13 mouse cellular contexts compared by ENCODE assay signal in genomic region chr8:94534612-94535011, GRCm38 (mm10). TPM values are rescaled to one million over a fixed set of nuclear protein-coding genes. Genes with fewer than 3 reads are reported as not detected.
DNase-seq lines count a peak whose midpoint lies in the region; ATAC-seq and TF ChIP-seq lines count a peak whose summit lies in the region.
"Had no signal": no experiment of that assay in that cellular context is flagged by ENCODE, and none has a peak within 500 bp of the region (broad histone marks: within the 10 kb centered on the region; RNA-seq: fewer than 3 reads in every experiment).

No protein-coding gene starts in this region.

- no peak for ATAC-seq in hindbrain, embryonic 13.5 days (ENCODE audit: low FRiP score)
- no peak for ATAC-seq in hindbrain, embryonic 11.5 days (ENCODE audit: low FRiP score)
- no peak for ATAC-seq in midbrain, embryonic 14.5 days (ENCODE audit: low FRiP score, low TSS enrichment)
- ATAC-seq in hindbrain, postnatal 0 days, result no peak
- ATAC-seq in neural tube, embryonic 13.5 days (ENCODE audit: low read depth), result no peak
- no peak for ATAC-seq in heart, embryonic 11.5 days (replicated peaks; ENCODE audit: insufficient number of reproducible peaks, low FRiP score, low TSS enrichment)
- ATAC-seq: activated CD4-positive, CD25-positive, alpha-beta regulatory T cell, adult 4 months had no signal

- peak overlapping the region; percentile 85 for H3K4me2 ChIP-seq in hindbrain, embryonic 13.5 days
- no peak overlapping the region for H3K4me2 ChIP-seq in hindbrain, embryonic 11.5 days (replicated peaks; ENCODE audit: low read depth, low read length)
- peak overlapping the region; percentile 90; the same call in 1 of the 2 replicates for H3K4me2 ChIP-seq in midbrain, embryonic 14.5 days (ENCODE audit: low read length)
- peak overlapping the region; percentile 96 for H3K4me2 ChIP-seq in hindbrain, postnatal 0 days (ENCODE audit: low read depth, low read length)
- peak overlapping the region; percentile 84 for H3K4me2 ChIP-seq in neural tube, embryonic 13.5 days
- H3K4me2 ChIP-seq in heart, embryonic 11.5 days, result no peak overlapping the region

- DNase-seq in hindbrain, embryonic 11.5 days (ENCODE audit: low spot score), result no peak
- no peak for DNase-seq in midbrain, embryonic 14.5 days
- DNase-seq in midbrain, embryonic 10.5 days (ENCODE audit: low spot score), result no peak
- no peak for DNase-seq in hindbrain, postnatal 0 days (ENCODE audit: low spot score)
- DNase-seq in heart, adult 11 months, result no peak
- DNase-seq: cerebellum, postnatal 10 days; gastrocnemius, postnatal 14 days; thymus, postnatal 36 days had no signal

- H3K9ac ChIP-seq in hindbrain, embryonic 13.5 days, result no peak overlapping the region
- no peak overlapping the region for H3K9ac ChIP-seq in hindbrain, embryonic 11.5 days (ENCODE audit: low read depth, low read length)
- no peak overlapping the region for H3K9ac ChIP-seq in midbrain, embryonic 14.5 days (replicated peaks; ENCODE audit: low read length)
- 0 out of 2 replicates have a peak overlapping the region, but pooled peaks have one; percentile 24 for H3K9ac ChIP-seq in hindbrain, postnatal 0 days (replicated peaks; ENCODE audit: low read length)
- H3K9ac ChIP-seq in neural tube, embryonic 13.5 days, result no peak overlapping the region
- no peak overlapping the region for H3K9ac ChIP-seq in heart, embryonic 11.5 days (ENCODE audit: low read depth, low read length)
- H3K9ac ChIP-seq: heart, embryonic 13.5 days had no signal

- H3K4me1 ChIP-seq in hindbrain, embryonic 13.5 days (replicated peaks), result peaks cover 45% of the 10 kb centered on the region
- no peaks in the 10 kb centered on the region for H3K4me1 ChIP-seq in hindbrain, embryonic 11.5 days (replicated peaks; ENCODE audit: control insufficient read depth, insufficient read depth, low read length)
- H3K4me1 ChIP-seq in midbrain, embryonic 14.5 days (ENCODE audit: control insufficient read depth, insufficient read depth, low read length), result peaks cover 13% of the 10 kb centered on the region; the same call in 1 of the 2 replicates
- peaks cover 44% of the 10 kb centered on the region for H3K4me1 ChIP-seq in midbrain, embryonic 10.5 days
- peaks cover 27% of the 10 kb centered on the region for H3K4me1 ChIP-seq in hindbrain, postnatal 0 days (ENCODE audit: insufficient read depth, low read length)
- peaks cover 54% of the 10 kb centered on the region for H3K4me1 ChIP-seq in neural tube, embryonic 13.5 days (replicated peaks)
- H3K4me1 ChIP-seq in heart, embryonic 11.5 days (ENCODE audit: control insufficient read depth, insufficient read depth, low read length), result peaks cover 3% of the 10 kb centered on the region; the same call in 1 of the 2 replicates

- TF ChIP-seq CTCF in hindbrain, postnatal 0 days (IDR thresholded peaks at IDR 0.05; ENCODE audit: low read depth), result no peak

- WGBS in hindbrain, embryonic 13.5 days, result 36% methylated on average over 4 of the region's 4 CpGs
- 51% methylated on average over 4 of the region's 4 CpGs for WGBS in hindbrain, embryonic 11.5 days
- 46% methylated on average over 4 of the region's 4 CpGs for WGBS in midbrain, embryonic 14.5 days
- 55% methylated on average over 4 of the region's 4 CpGs for WGBS in midbrain, embryonic 10.5 days
- WGBS in hindbrain, postnatal 0 days, result 29% methylated on average over 4 of the region's 4 CpGs
- 16% methylated on average over 4 of the region's 4 CpGs for WGBS in neural tube, embryonic 13.5 days
- WGBS in heart, embryonic 11.5 days (ENCODE audit: insufficient replicate concordance), result 44% methylated on average over 4 of the region's 4 CpGs

- H3K4me3 ChIP-seq in hindbrain, embryonic 13.5 days, result no peak overlapping the region
- H3K4me3 ChIP-seq in hindbrain, embryonic 11.5 days (ENCODE audit: low read depth, low read length), result no peak overlapping the region
- H3K4me3 ChIP-seq in midbrain, embryonic 14.5 days (replicated peaks; ENCODE audit: low read depth, low read length), result no peak overlapping the region
- no peak overlapping the region for H3K4me3 ChIP-seq in midbrain, embryonic 10.5 days
- H3K4me3 ChIP-seq in hindbrain, postnatal 0 days (ENCODE audit: low read length), result no peak overlapping the region
- no peak overlapping the region for H3K4me3 ChIP-seq in neural tube, embryonic 13.5 days
- no peak overlapping the region for H3K4me3 ChIP-seq in heart, embryonic 11.5 days (ENCODE audit: low read depth, low read length)

- H3K9me3 ChIP-seq in hindbrain, embryonic 13.5 days, result no peaks in the 10 kb centered on the region
- no peaks in the 10 kb centered on the region for H3K9me3 ChIP-seq in hindbrain, embryonic 11.5 days (ENCODE audit: control insufficient read depth, low read length)
- H3K9me3 ChIP-seq in midbrain, embryonic 14.5 days (ENCODE audit: control insufficient read depth, low read length), result no peaks in the 10 kb centered on the region
- no peaks in the 10 kb centered on the region for H3K9me3 ChIP-seq in midbrain, embryonic 10.5 days (replicated peaks)
- no peaks in the 10 kb centered on the region for H3K9me3 ChIP-seq in hindbrain, postnatal 0 days (ENCODE audit: low read length)
- no peaks in the 10 kb centered on the region for H3K9me3 ChIP-seq in neural tube, embryonic 13.5 days
- no peaks in the 10 kb centered on the region for H3K9me3 ChIP-seq in heart, embryonic 11.5 days (replicated peaks; ENCODE audit: control insufficient read depth, low read length)
- H3K9me3 ChIP-seq: heart, embryonic 13.5 days had no signal

- no peaks in the 10 kb centered on the region for H3K36me3 ChIP-seq in hindbrain, embryonic 13.5 days
- H3K36me3 ChIP-seq in hindbrain, embryonic 11.5 days (ENCODE audit: control insufficient read depth, insufficient read depth, low read length), result no peaks in the 10 kb centered on the region
- H3K36me3 ChIP-seq in midbrain, embryonic 14.5 days (ENCODE audit: control insufficient read depth, insufficient read depth, low read length), result no peaks in the 10 kb centered on the region
- H3K36me3 ChIP-seq in midbrain, embryonic 10.5 days, result no peaks in the 10 kb centered on the region
- no peaks in the 10 kb centered on the region for H3K36me3 ChIP-seq in hindbrain, postnatal 0 days (ENCODE audit: insufficient read depth, low read length)
- no peaks in the 10 kb centered on the region for H3K36me3 ChIP-seq in neural tube, embryonic 13.5 days
- H3K36me3 ChIP-seq in heart, embryonic 11.5 days (ENCODE audit: control insufficient read depth, insufficient read depth, low read length), result no peaks in the 10 kb centered on the region
- H3K36me3 ChIP-seq: heart, embryonic 13.5 days had no signal

- H3K27ac ChIP-seq in hindbrain, embryonic 13.5 days, result no peak overlapping the region
- no peak overlapping the region for H3K27ac ChIP-seq in hindbrain, embryonic 11.5 days (ENCODE audit: low read depth, low read length)
- no peak overlapping the region for H3K27ac ChIP-seq in midbrain, embryonic 14.5 days (replicated peaks; ENCODE audit: low read depth, low read length)
- no peak overlapping the region for H3K27ac ChIP-seq in midbrain, embryonic 10.5 days (replicated peaks)
- H3K27ac ChIP-seq in hindbrain, postnatal 0 days, result no peak overlapping the region
- 0 out of 2 replicates have a peak overlapping the region, but pooled peaks have one; percentile 42 for H3K27ac ChIP-seq in neural tube, embryonic 13.5 days (replicated peaks)
- H3K27ac ChIP-seq in heart, embryonic 11.5 days (ENCODE audit: low read depth, low read length), result no peak overlapping the region
- H3K27ac ChIP-seq: heart, embryonic 13.5 days had no signal

- H3K27me3 ChIP-seq in hindbrain, embryonic 13.5 days, result peaks cover 68% of the 10 kb centered on the region
- peaks cover 19% of the 10 kb centered on the region for H3K27me3 ChIP-seq in hindbrain, embryonic 11.5 days (ENCODE audit: control insufficient read depth, insufficient read depth, low read length)
- H3K27me3 ChIP-seq in midbrain, embryonic 14.5 days (ENCODE audit: control insufficient read depth, insufficient read depth, low read length), result peaks cover 23% of the 10 kb centered on the region
- peaks cover 81% of the 10 kb centered on the region for H3K27me3 ChIP-seq in midbrain, embryonic 10.5 days (ENCODE audit: low read depth, poor library complexity, severe bottlenecking)
- no peaks in the 10 kb centered on the region for H3K27me3 ChIP-seq in hindbrain, postnatal 0 days (ENCODE audit: insufficient read depth, low read length)
- H3K27me3 ChIP-seq in neural tube, embryonic 13.5 days, result peaks cover 43% of the 10 kb centered on the region
- peaks cover 42% of the 10 kb centered on the region for H3K27me3 ChIP-seq in heart, embryonic 11.5 days (ENCODE audit: control insufficient read depth, insufficient read depth, low read length)

RNA-seq across cellular contexts. Expression of gene Cpne2, which starts 1.8 kb away (rescaled TPM):
- 13.8 and 18.3 TPM in 2 replicates for polyA plus RNA-seq in hindbrain, embryonic 13.5 days (2015; fragmentation: Nextera tagmentation; extraction: Ambion mirVana)
- 9.8 and 10.1 TPM in 2 replicates for polyA plus RNA-seq in hindbrain, embryonic 11.5 days (2014; fragmentation: Nextera tagmentation; extraction: Ambion mirVana)
- polyA plus RNA-seq in midbrain, embryonic 14.5 days (2014; fragmentation: Nextera tagmentation; extraction: Ambion mirVana), result 11.5 and 14.1 TPM in 2 replicates
- polyA plus RNA-seq in midbrain, embryonic 10.5 days (2016; fragmentation: Nextera tagmentation; extraction: Ambion mirVana), result 13.6 and 17.6 TPM in 2 replicates
- 45.5 and 57.8 TPM in 2 replicates for total RNA-seq in hindbrain, postnatal 0 days (2014; rRNA removed)
- polyA plus RNA-seq in hindbrain, postnatal 0 days (2015; fragmentation: Nextera tagmentation; extraction: Ambion mirVana), result 33.6 and 39.3 TPM in 2 replicates
- 21.1 and 22.0 TPM in 2 replicates for polyA plus RNA-seq in neural tube, embryonic 13.5 days (2015; fragmentation: Nextera tagmentation; extraction: Ambion mirVana)
- polyA plus RNA-seq in heart, embryonic 11.5 days (2014; fragmentation: Nextera tagmentation; extraction: Ambion mirVana), result 7.6 and 8.1 TPM in 2 replicates

Comparison
In these comparisons a context has a peak if more than half of its experiments do, and no peak if none do; other contexts are left out.
1. H3K4me2 ChIP-seq: peak in hindbrain, embryonic 13.5 days (single experiment), midbrain, embryonic 14.5 days (single experiment), hindbrain, postnatal 0 days (single experiment) and neural tube, embryonic 13.5 days (single experiment); none in hindbrain, embryonic 11.5 days (single experiment) and heart, embryonic 11.5 days (single experiment).